Mouse (Mus musculus): Measurements from ENCODE around the gene Epx. TPM values are rescaled to one million over a fixed set of nuclear protein-coding genes. Genes with fewer than 3 reads are reported as not detected.

The Epx gene
- 0.16 TPM in 1 of 2 replicates, not detected in the other for polyA plus RNA-seq (2015; fragmentation: Nextera tagmentation; extraction: Ambion mirVana)

GRCm38 (mm10) chr11:87875436-87875835 is at the start of gene Epx:
TSS of gene Epx (minus strand) at chr11:87875536.
- WGBS, result 70% methylated on average over 6 of the region's 6 CpGs
- no peaks in the 10 kb centered on the region for H3K36me3 ChIP-seq (ENCODE audit: control insufficient read depth, insufficient read depth)
- H3K9me3 ChIP-seq (ENCODE audit: control insufficient read depth), result no peaks in the 10 kb centered on the region
- no peaks in the 10 kb centered on the region for H3K4me1 ChIP-seq (replicated peaks; ENCODE audit: control insufficient read depth, insufficient read depth, low read length)
- no peak for ATAC-seq
- H3K27ac ChIP-seq (ENCODE audit: low read depth, low read length), result no peak within 1 kb of the TSS
- no peak within 1 kb of the TSS for H3K4me3 ChIP-seq (ENCODE audit: low read depth, low read length)
- H3K4me2 ChIP-seq (replicated peaks; ENCODE audit: low read depth), result no peak within 1 kb of the TSS
- no peak within 1 kb of the TSS for H3K9ac ChIP-seq (ENCODE audit: low read depth, low read length)
- no peak for TF ChIP-seq CTCF (IDR thresholded peaks at IDR 0.05; ENCODE audit: low read depth)
- no peaks in the 10 kb centered on the region for H3K27me3 ChIP-seq (replicated peaks; ENCODE audit: control insufficient read depth, insufficient read depth, low read length)

- H3K4me1 ChIP-seq (replicated peaks; ENCODE audit: control insufficient read depth, insufficient read depth, low read length), result no peaks in the 10 kb centered on the region
- TF ChIP-seq CTCF (IDR thresholded peaks at IDR 0.05; ENCODE audit: low read depth), result no peak
- no peak within 1 kb of the TSS for H3K4me2 ChIP-seq (replicated peaks; ENCODE audit: low read depth)
- ATAC-seq, result no peak
- H3K9me3 ChIP-seq (ENCODE audit: control insufficient read depth), result no peaks in the 10 kb centered on the region
- no peak within 1 kb of the TSS for H3K27ac ChIP-seq (ENCODE audit: low read depth, low read length)
- H3K4me3 ChIP-seq (ENCODE audit: low read depth, low read length), result no peak within 1 kb of the TSS
- 37% methylated on average over 5 of the region's 5 CpGs for WGBS
- no peaks in the 10 kb centered on the region for H3K27me3 ChIP-seq (replicated peaks; ENCODE audit: control insufficient read depth, insufficient read depth, low read length)
- H3K9ac ChIP-seq (ENCODE audit: low read depth, low read length), result no peak within 1 kb of the TSS
- no peaks in the 10 kb centered on the region for H3K36me3 ChIP-seq (ENCODE audit: control insufficient read depth, insufficient read depth)
These were observed 45.6 kb upstream of the Epx start, which contains the start of gene Olfr464 for GRCm38 (mm10) chr11:87920966-87921365. TSS of gene Olfr464 (minus strand) at chr11:87920967.

- Histone ChIP-seq H3K9me3 (ENCODE audit: control insufficient read depth) (no peaks in the 10 kb centered on the region), H3K27ac (ENCODE audit: low read depth, low read length) (no peak overlapping the region), H3K4me1 (replicated peaks; ENCODE audit: control insufficient read depth, insufficient read depth, low read length) (no peaks in the 10 kb centered on the region), H3K9ac (ENCODE audit: low read depth, low read length) (no peak overlapping the region), H3K27me3 (replicated peaks; ENCODE audit: control insufficient read depth, insufficient read depth, low read length) (no peaks in the 10 kb centered on the region), H3K36me3 (ENCODE audit: control insufficient read depth, insufficient read depth) (no peaks in the 10 kb centered on the region), H3K4me2 (replicated peaks; ENCODE audit: low read depth) (no peak overlapping the region), H3K4me3 (ENCODE audit: low read depth, low read length) (no peak overlapping the region)
- ATAC-seq, result no peak
- 62% methylated on average over 2 of the region's 2 CpGs for WGBS
- no peak for TF ChIP-seq CTCF (IDR thresholded peaks at IDR 0.05; ENCODE audit: low read depth)
These were observed 45.0 kb upstream of the Epx start for GRCm38 (mm10) chr11:87920301-87920700.

- no peaks in the 10 kb centered on the region for H3K36me3 ChIP-seq (ENCODE audit: control insufficient read depth, insufficient read depth)
These were observed 40.7 kb upstream of the Epx start for GRCm38 (mm10) chr11:87916005-87916404.

GRCm38 (mm10) chr11:87904331-87904730 is 29.0 kb upstream of the Epx start:
- no peak for ATAC-seq
- Histone ChIP-seq H3K27me3 (replicated peaks; ENCODE audit: control insufficient read depth, insufficient read depth, low read length) (no peaks in the 10 kb centered on the region), H3K4me1 (replicated peaks; ENCODE audit: control insufficient read depth, insufficient read depth, low read length) (no peaks in the 10 kb centered on the region), H3K36me3 (ENCODE audit: control insufficient read depth, insufficient read depth) (no peaks in the 10 kb centered on the region), H3K4me2 (replicated peaks; ENCODE audit: low read depth) (no peak overlapping the region), H3K9me3 (ENCODE audit: control insufficient read depth) (no peaks in the 10 kb centered on the region), H3K9ac (ENCODE audit: low read depth, low read length) (no peak overlapping the region), H3K4me3 (ENCODE audit: low read depth, low read length) (no peak overlapping the region), H3K27ac (ENCODE audit: low read depth, low read length) (no peak overlapping the region)
- TF ChIP-seq CTCF (IDR thresholded peaks at IDR 0.05; ENCODE audit: low read depth), result no peak
- 78% methylated on average over 3 of the region's 3 CpGs for WGBS

More at GRCm38 (mm10) chr11:87916005-87916404, 40.7 kb upstream of the Epx start:
- no peak overlapping the region for H3K27ac ChIP-seq (ENCODE audit: low read depth, low read length)
- no peaks in the 10 kb centered on the region for H3K27me3 ChIP-seq (replicated peaks; ENCODE audit: control insufficient read depth, insufficient read depth, low read length)
- 92% methylated on average over 1 of the region's 1 CpGs for WGBS
- no peaks in the 10 kb centered on the region for H3K4me1 ChIP-seq (replicated peaks; ENCODE audit: control insufficient read depth, insufficient read depth, low read length)
- no peak overlapping the region for H3K4me3 ChIP-seq (ENCODE audit: low read depth, low read length)
- H3K9ac ChIP-seq (ENCODE audit: low read depth, low read length), result no peak overlapping the region
- ATAC-seq, result no peak
- no peak for TF ChIP-seq CTCF (IDR thresholded peaks at IDR 0.05; ENCODE audit: low read depth)
- H3K9me3 ChIP-seq (ENCODE audit: control insufficient read depth), result no peaks in the 10 kb centered on the region
- H3K4me2 ChIP-seq (replicated peaks; ENCODE audit: low read depth), result no peak overlapping the region

- Histone ChIP-seq H3K4me2 (replicated peaks; ENCODE audit: low read depth) (no peak within 1 kb of the TSS), H3K27ac (ENCODE audit: low read depth, low read length) (no peak within 1 kb of the TSS), H3K36me3 (ENCODE audit: control insufficient read depth, insufficient read depth) (no peaks in the 10 kb centered on the region), H3K4me3 (ENCODE audit: low read depth, low read length) (no peak within 1 kb of the TSS), H3K9me3 (ENCODE audit: control insufficient read depth) (no peaks in the 10 kb centered on the region), H3K27me3 (replicated peaks; ENCODE audit: control insufficient read depth, insufficient read depth, low read length) (0 out of 2 replicates have a peak, but pooled peaks cover 4% of the 10 kb centered on the region), H3K9ac (ENCODE audit: low read depth, low read length) (no peak within 1 kb of the TSS), H3K4me1 (replicated peaks; ENCODE audit: control insufficient read depth, insufficient read depth, low read length) (no peaks in the 10 kb centered on the region)
- TF ChIP-seq CTCF (IDR thresholded peaks at IDR 0.05; ENCODE audit: low read depth), result no peak
- no peak for ATAC-seq
These were observed 22.0 kb upstream of the Epx start, which contains the start of gene Olfr463 for GRCm38 (mm10) chr11:87897287-87897686. TSS of gene Olfr463 (minus strand) at chr11:87897387.

GRCm38 (mm10) chr11:87892168-87892567 is 16.8 kb upstream of the Epx start, which contains the start of gene Olfr462:
TSS of gene Olfr462 (minus strand) at chr11:87892268.
- no peak within 1 kb of the TSS for H3K27ac ChIP-seq (ENCODE audit: low read depth, low read length)
- no peak within 1 kb of the TSS for H3K4me2 ChIP-seq (replicated peaks; ENCODE audit: low read depth)
- H3K4me1 ChIP-seq (replicated peaks; ENCODE audit: control insufficient read depth, insufficient read depth, low read length), result no peaks in the 10 kb centered on the region
- no peak for ATAC-seq
- H3K9me3 ChIP-seq (ENCODE audit: control insufficient read depth), result no peaks in the 10 kb centered on the region
- H3K27me3 ChIP-seq (replicated peaks; ENCODE audit: control insufficient read depth, insufficient read depth, low read length), result no peaks in the 10 kb centered on the region
- H3K4me3 ChIP-seq (ENCODE audit: low read depth, low read length), result no peak within 1 kb of the TSS
- TF ChIP-seq CTCF (IDR thresholded peaks at IDR 0.05; ENCODE audit: low read depth), result no peak
- H3K9ac ChIP-seq (ENCODE audit: low read depth, low read length), result no peak within 1 kb of the TSS
- 84% methylated on average over 6 of the region's 6 CpGs for WGBS
- H3K36me3 ChIP-seq (ENCODE audit: control insufficient read depth, insufficient read depth), result no peaks in the 10 kb centered on the region
